Mouse (Mus musculus) heart, postnatal 25 days (tissue): ENCODE results near the gene Tnxb. TPM values are rescaled to one million over a fixed set of nuclear protein-coding genes. Genes with fewer than 3 reads are reported as not detected.

ENCODE experiments used
- DNase-seq: peaks from one replicate; pipeline ENCODE4 v3.0.0; 2022; ENCODE audit warnings: low spot score
- intact Hi-C: fragments of 180-260 bp; cut with DNase I; formaldehyde crosslinking; loops from one replicate; pipeline ENCODE4 v1.15.1; 2025
- total RNA-seq, 2 experiments: library from RNA; stranded (reverse); gene quantifications; 2 replicates each; pipeline ENCODE4 v1.2.3; 2021

The Tnxb gene
- 10 to 100 TPM; 32.1 to 42.1 TPM for total RNA-seq

- intact Hi-C loops: no loop called here
- no peak for DNase-seq
Measured at GRCm38 (mm10) chr17:34670235-34670634, at the start of gene Tnxb. Gene Tnxb (plus strand): TSS chr17:34670535.

- intact Hi-C loops: no loop called here
- no peak for DNase-seq
Measured at GRCm38 (mm10) chr17:34621006-34621405, 49.3 kb upstream of the Tnxb start.

- no peak for DNase-seq
- intact Hi-C loops: no loop called here
Measured at GRCm38 (mm10) chr17:34623161-34623560, 47.2 kb upstream of the Tnxb start.

- intact Hi-C loops: no loop called here
- DNase-seq: no peak
Measured at GRCm38 (mm10) chr17:34624981-34625380, 45.4 kb upstream of the Tnxb start.

GRCm38 (mm10) chr17:34626062-34626772, 44.1 kb upstream of the Tnxb start:
- intact Hi-C loops: no loop called here
- no peak for DNase-seq

GRCm38 (mm10) chr17:34626773-34627092, 43.6 kb upstream of the Tnxb start:
- intact Hi-C loops: no loop called here
- no peak for DNase-seq

GRCm38 (mm10) chr17:34627093-34627942, 43.0 kb upstream of the Tnxb start:
- DNase-seq: peak; percentile 81
- intact Hi-C loops: no loop called here

- intact Hi-C loops: no loop called here
- DNase-seq: peak; percentile 33
Measured at GRCm38 (mm10) chr17:34627943-34628643, 42.2 kb upstream of the Tnxb start, which contains the start of gene Ppt2. Gene Ppt2 (minus strand): TSS chr17:34628510.

- no peak for DNase-seq
- intact Hi-C loops: no loop called here
Measured at GRCm38 (mm10) chr17:34628644-34628967, 41.7 kb upstream of the Tnxb start.

GRCm38 (mm10) chr17:34629221-34629751, 41.0 kb upstream of the Tnxb start, which contains the start of gene Prrt1:
Gene Prrt1 (plus strand): TSS chr17:34629533.
- intact Hi-C loops: no loop called here
- no peak for DNase-seq

- intact Hi-C loops: no loop called here
- no peak for DNase-seq
Measured at GRCm38 (mm10) chr17:34629796-34630603, 40.3 kb upstream of the Tnxb start.

GRCm38 (mm10) chr17:34630761-34631301, 39.5 kb upstream of the Tnxb start:
- intact Hi-C loops: no loop called here
- no peak for DNase-seq

- intact Hi-C loops: no loop called here
- DNase-seq: no peak
Measured at GRCm38 (mm10) chr17:34631647-34632046, 38.7 kb upstream of the Tnxb start.

- DNase-seq: peak; percentile 82
- intact Hi-C loops: no loop called here
Measured at GRCm38 (mm10) chr17:34632261-34632691, 38.1 kb upstream of the Tnxb start.

- intact Hi-C loops: no loop called here
- no peak for DNase-seq
Measured at GRCm38 (mm10) chr17:34635671-34636070, 34.7 kb upstream of the Tnxb start.

GRCm38 (mm10) chr17:34637459-34637858, 32.9 kb upstream of the Tnxb start:
- intact Hi-C loops: no loop called here
- no peak for DNase-seq

GRCm38 (mm10) chr17:34639461-34640255, 30.7 kb upstream of the Tnxb start:
- no peak for DNase-seq
- intact Hi-C loops: no loop called here

- DNase-seq: peak; percentile 55
- intact Hi-C loops: no loop called here
Measured at GRCm38 (mm10) chr17:34640778-34641601, 29.3 kb upstream of the Tnxb start.
